Mouse (Mus musculus): ENCODE data around the gene Mpdu1. TPM values are rescaled to one million over a fixed set of nuclear protein-coding genes. Genes with fewer than 3 reads are reported as not detected.
A peak's percentile ranks its signal among the peaks of the same experiment; 100 is the strongest.

The Mpdu1 gene
- polyA plus RNA-seq, 1 experiment: 42.5 TPM

GRCm38 (mm10) chr11:69670786-69671725 lies 8.6 kb upstream of the Mpdu1 start:
- peak overlapping the region; percentile 98 for H3K27ac ChIP-seq (ENCODE audit: control insufficient read depth, insufficient read depth, low read depth, low read length)
- peaks cover 1% of the 10 kb centered on the region for H3K36me3 ChIP-seq (ENCODE audit: control insufficient read depth, insufficient read depth, low read length)

GRCm38 (mm10) chr11:69666665-69667005 lies 4.2 kb upstream of the Mpdu1 start:
- TF ChIP-seq CTCF (IDR thresholded peaks at IDR 0.05; ENCODE audit: control insufficient read depth, insufficient read depth, insufficient replicate concordance, low read depth, low read length) (no peak), POLR2A (IDR thresholded peaks at IDR 0.05; ENCODE audit: control insufficient read depth, low read depth, low read length) (no peak)
- Histone ChIP-seq H3K4me1 (ENCODE audit: control insufficient read depth, insufficient read depth, low read length) (peaks cover 6% of the 10 kb centered on the region), H3K27ac (ENCODE audit: control insufficient read depth, insufficient read depth, low read depth, low read length) (no peak overlapping the region), H3K36me3 (ENCODE audit: control insufficient read depth, insufficient read depth, low read length) (peaks cover 1% of the 10 kb centered on the region; the same call in 1 of the 2 replicates), H3K27me3 (ENCODE audit: control insufficient read depth, insufficient read depth, low read length) (no peaks in the 10 kb centered on the region), H3K4me3 (ENCODE audit: control insufficient read depth, low read depth, low read length) (no peak overlapping the region)

More at GRCm38 (mm10) chr11:69670786-69671725, 8.6 kb upstream of the Mpdu1 start:
- no peak for TF ChIP-seq CTCF (IDR thresholded peaks at IDR 0.05; ENCODE audit: control insufficient read depth, insufficient read depth, insufficient replicate concordance, low read depth, low read length)
- peak; percentile 49 for TF ChIP-seq POLR2A (IDR thresholded peaks at IDR 0.05; ENCODE audit: control insufficient read depth, low read depth, low read length)
- Histone ChIP-seq H3K27me3 (ENCODE audit: control insufficient read depth, insufficient read depth, low read length) (no peaks in the 10 kb centered on the region), H3K4me3 (ENCODE audit: control insufficient read depth, low read depth, low read length) (peak overlapping the region; percentile 95), H3K4me1 (ENCODE audit: control insufficient read depth, insufficient read depth, low read length) (0 out of 2 replicates have a peak, but pooled peaks cover 2% of the 10 kb centered on the region)

GRCm38 (mm10) chr11:69665961-69666664 lies 3.7 kb upstream of the Mpdu1 start, which contains the start of gene Cd68:
Cd68 (minus strand) TSS chr11:69666153.
- H3K27ac ChIP-seq (ENCODE audit: control insufficient read depth, insufficient read depth, low read depth, low read length): no peak within 1 kb of the TSS
- TF ChIP-seq POLR2A (IDR thresholded peaks at IDR 0.05; ENCODE audit: control insufficient read depth, low read depth, low read length): no peak
- no peak for TF ChIP-seq CTCF (IDR thresholded peaks at IDR 0.05; ENCODE audit: control insufficient read depth, insufficient read depth, insufficient replicate concordance, low read depth, low read length)
- H3K4me1 ChIP-seq (ENCODE audit: control insufficient read depth, insufficient read depth, low read length): peaks cover 6% of the 10 kb centered on the region
- no peak within 1 kb of the TSS for H3K4me3 ChIP-seq (ENCODE audit: control insufficient read depth, low read depth, low read length)
- no peaks in the 10 kb centered on the region for H3K27me3 ChIP-seq (ENCODE audit: control insufficient read depth, insufficient read depth, low read length)
- H3K36me3 ChIP-seq (ENCODE audit: control insufficient read depth, insufficient read depth, low read length): peaks cover 1% of the 10 kb centered on the region; the same call in 1 of the 2 replicates

- no peak overlapping the region for H3K27ac ChIP-seq (ENCODE audit: control insufficient read depth, insufficient read depth, low read depth, low read length)
These were observed 3.1 kb upstream of the Mpdu1 start for GRCm38 (mm10) chr11:69665457-69665960.

GRCm38 (mm10) chr11:69664841-69665240 lies 2.4 kb upstream of the Mpdu1 start:
- H3K4me3 ChIP-seq (ENCODE audit: control insufficient read depth, low read depth, low read length): no peak overlapping the region
- no peak overlapping the region for H3K27ac ChIP-seq (ENCODE audit: control insufficient read depth, insufficient read depth, low read depth, low read length)
- peaks cover 1% of the 10 kb centered on the region; the same call in 1 of the 2 replicates for H3K36me3 ChIP-seq (ENCODE audit: control insufficient read depth, insufficient read depth, low read length)
- H3K27me3 ChIP-seq (ENCODE audit: control insufficient read depth, insufficient read depth, low read length): no peaks in the 10 kb centered on the region
- TF ChIP-seq CTCF (IDR thresholded peaks at IDR 0.05; ENCODE audit: control insufficient read depth, insufficient read depth, insufficient replicate concordance, low read depth, low read length) (no peak), POLR2A (IDR thresholded peaks at IDR 0.05; ENCODE audit: control insufficient read depth, low read depth, low read length) (no peak)
- H3K4me1 ChIP-seq (ENCODE audit: control insufficient read depth, insufficient read depth, low read length): peaks cover 6% of the 10 kb centered on the region

More at GRCm38 (mm10) chr11:69665457-69665960, 3.1 kb upstream of the Mpdu1 start:
- peaks cover 1% of the 10 kb centered on the region; the same call in 1 of the 2 replicates for H3K36me3 ChIP-seq (ENCODE audit: control insufficient read depth, insufficient read depth, low read length)
- peaks cover 6% of the 10 kb centered on the region for H3K4me1 ChIP-seq (ENCODE audit: control insufficient read depth, insufficient read depth, low read length)
- H3K27me3 ChIP-seq (ENCODE audit: control insufficient read depth, insufficient read depth, low read length): no peaks in the 10 kb centered on the region
- TF ChIP-seq POLR2A (IDR thresholded peaks at IDR 0.05; ENCODE audit: control insufficient read depth, low read depth, low read length): no peak
- TF ChIP-seq CTCF (IDR thresholded peaks at IDR 0.05; ENCODE audit: control insufficient read depth, insufficient read depth, insufficient replicate concordance, low read depth, low read length): no peak
- no peak overlapping the region for H3K4me3 ChIP-seq (ENCODE audit: control insufficient read depth, low read depth, low read length)

- Histone ChIP-seq H3K27me3 (ENCODE audit: control insufficient read depth, insufficient read depth, low read length) (no peaks in the 10 kb centered on the region), H3K4me3 (ENCODE audit: control insufficient read depth, low read depth, low read length) (no peak overlapping the region), H3K27ac (ENCODE audit: control insufficient read depth, insufficient read depth, low read depth, low read length) (no peak overlapping the region), H3K4me1 (ENCODE audit: control insufficient read depth, insufficient read depth, low read length) (peaks cover 6% of the 10 kb centered on the region), H3K36me3 (ENCODE audit: control insufficient read depth, insufficient read depth, low read length) (peaks cover 1% of the 10 kb centered on the region; the same call in 1 of the 2 replicates)
- no peak for TF ChIP-seq POLR2A (IDR thresholded peaks at IDR 0.05; ENCODE audit: control insufficient read depth, low read depth, low read length)
- no peak for TF ChIP-seq CTCF (IDR thresholded peaks at IDR 0.05; ENCODE audit: control insufficient read depth, insufficient read depth, insufficient replicate concordance, low read depth, low read length)
These were observed 1.4 kb upstream of the Mpdu1 start for GRCm38 (mm10) chr11:69663795-69664194.

Measured in testis, adult 2 months (tissue).